Mouse (Mus musculus) right cerebral cortex, adult 18-20 months (tissue): ENCODE results near the gene Cdh3.
"Not testable (repeated sequence)": the region's sequence is repeated elsewhere in the genome, so short reads cannot be mapped to it uniquely, and the experiment has no call there.

Experiments used
- DNase-seq: peaks from one replicate; pipeline ENCODE4 v3.0.0; 2022; ENCODE audit warnings: mixed read lengths

Gene Cdh3

DNA sequence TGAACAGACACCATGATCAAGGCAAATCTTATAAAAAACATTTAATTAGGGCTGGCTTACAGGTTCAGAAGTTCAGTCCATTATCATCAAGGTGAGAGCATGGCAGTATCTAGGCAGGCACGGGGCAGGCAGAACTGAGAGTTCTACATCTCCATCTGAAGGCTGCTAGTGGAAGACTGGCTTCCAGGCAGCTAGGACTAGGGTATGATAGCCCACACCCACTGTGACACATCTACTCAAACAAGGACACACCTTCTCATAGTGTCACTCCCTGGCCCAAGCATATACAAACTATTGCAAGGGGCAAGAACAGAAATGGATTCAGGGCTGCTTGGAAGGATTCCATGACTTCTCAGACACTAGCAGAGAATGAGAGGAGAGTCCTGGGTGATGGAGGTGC lies 61.5 kb downstream of the Cdh3 start:
- not testable (repeated sequence) for DNase-seq

DNA sequence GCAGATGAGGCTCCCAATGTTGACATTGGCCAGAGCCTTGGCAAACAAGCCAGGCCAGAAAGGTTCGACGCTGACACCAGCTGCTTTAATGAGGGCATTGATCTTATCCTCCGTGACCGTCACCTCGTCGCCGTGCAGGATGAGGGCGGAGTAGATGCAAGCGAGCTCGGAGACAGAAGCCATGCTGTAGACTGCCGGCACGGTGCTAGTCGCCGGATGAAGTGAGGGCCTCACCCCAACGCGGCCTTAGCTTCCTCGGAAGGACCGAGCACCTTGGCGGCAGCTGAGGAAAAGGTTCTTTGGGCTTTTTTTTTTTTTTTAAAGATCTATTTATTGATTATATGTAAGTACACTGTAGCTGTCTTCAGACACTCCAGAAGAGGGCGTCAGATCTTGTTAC lies 62.5 kb downstream of the Cdh3 start, which contains the start of gene Gm10073:
Gene Gm10073 (minus strand): TSS at position 294 of the 400 bp plus-strand sequence.
- not testable (repeated sequence) for DNase-seq

DNA sequence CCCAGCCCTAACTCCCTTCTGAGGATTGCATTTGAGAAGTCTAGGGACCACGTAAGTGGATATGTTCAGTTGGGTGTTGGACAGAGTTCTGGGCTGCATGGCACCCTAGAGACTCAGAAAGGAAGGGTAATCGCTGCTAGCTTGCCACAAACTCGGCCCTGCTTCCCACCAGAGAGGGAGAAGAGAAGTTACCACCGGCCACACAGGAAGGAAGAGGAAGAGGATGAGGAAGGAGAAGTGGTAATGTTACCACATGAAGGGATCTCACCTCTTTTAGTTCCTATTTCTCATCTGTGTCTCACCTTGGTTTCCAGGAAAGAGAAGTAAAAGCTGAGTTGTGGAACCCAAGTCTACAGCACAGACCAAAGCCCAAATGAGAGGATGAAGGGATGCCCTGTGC lies 63.6 kb downstream of the Cdh3 start:
- DNase-seq: no peak

DNA sequence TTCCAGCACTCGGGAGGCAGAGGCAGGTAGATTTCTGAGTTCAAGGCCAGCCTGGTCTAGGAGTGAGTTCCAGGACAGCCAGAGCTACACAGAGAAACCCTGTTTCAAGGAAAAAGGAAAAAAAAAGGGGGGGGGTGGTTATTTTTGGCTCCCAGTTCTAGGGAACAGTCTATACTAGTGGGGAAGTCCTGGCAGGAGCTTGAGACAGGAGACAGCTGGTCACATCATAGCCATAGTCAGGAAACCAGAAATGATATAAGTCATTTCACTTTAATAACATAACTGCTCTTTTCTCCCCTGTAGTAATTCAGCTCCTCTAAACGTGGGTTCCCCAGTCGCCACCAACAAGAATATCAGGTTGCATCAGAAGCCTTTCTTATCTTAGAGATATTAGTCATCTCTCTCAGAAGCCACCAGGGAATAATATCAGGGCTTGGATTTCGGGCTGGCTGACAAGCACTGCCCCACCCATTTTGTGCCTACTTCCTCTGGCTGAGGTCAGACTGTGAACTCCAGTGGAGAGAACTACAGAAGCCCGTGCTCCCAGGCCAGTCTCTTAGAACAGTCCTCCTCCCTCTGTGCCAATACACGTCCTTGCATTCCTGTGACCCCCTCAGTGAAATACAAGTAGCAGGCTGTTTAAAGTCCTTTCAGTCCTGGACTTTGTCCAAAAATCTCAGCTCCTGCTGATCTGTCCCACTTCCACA lies 66.3 kb downstream of the Cdh3 start:
- DNase-seq: no peak

DNA sequence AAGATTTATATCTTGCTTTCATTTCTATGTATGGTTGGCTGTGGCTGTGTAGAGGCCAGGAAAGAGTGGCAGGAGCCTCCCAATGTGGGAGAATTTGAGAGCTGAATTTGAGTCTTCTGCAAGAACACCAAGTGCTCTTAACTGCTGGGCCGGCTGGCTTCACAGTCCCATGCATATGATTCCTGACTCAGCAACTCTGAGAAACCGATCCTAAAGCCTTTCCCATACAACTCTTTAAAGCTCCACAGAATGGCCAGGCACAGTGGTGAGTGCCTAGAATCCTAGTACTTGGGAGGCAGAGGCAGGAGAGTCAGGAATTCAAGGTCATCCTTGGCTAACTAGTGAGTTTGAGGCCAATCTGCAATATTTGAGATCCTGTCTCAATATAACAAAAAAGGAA lies 68.8 kb downstream of the Cdh3 start:
- DNase-seq: no peak

DNA sequence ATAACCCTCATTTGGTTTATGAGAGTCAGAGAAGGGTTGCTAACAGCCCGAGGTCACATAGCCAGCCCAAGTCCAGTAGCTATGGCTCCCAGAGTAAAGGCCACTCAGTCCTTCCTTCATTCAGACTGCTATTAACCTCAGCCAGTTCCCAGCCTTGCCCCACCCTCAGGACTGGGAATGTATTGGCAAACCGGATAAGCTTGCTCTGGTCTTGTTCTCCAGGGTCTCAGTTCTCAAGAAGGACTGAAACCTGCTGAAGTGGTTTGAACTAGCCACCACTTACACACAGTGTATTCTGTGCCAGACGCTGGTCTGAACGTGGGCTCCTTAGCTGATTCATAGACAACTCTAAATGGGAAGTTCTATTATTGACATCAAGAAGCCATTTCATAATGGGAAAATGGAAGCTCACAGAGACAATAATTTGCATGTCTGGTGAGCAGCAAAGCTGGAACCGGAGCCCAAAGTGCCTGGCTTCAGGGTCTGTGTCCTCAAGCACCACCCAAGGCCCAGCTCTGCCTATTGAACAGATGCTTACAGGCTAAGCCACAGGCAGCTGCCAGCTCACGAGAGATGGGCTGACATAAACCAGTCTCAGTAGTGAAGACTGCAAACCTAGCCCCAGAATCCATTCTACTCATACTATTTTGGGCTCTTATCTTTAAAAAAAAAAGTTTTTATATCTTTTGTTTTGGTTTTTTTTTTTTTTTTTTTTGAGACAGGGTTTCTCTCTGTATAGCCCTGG lies 70.8 kb downstream of the Cdh3 start:
- no peak for DNase-seq

DNA sequence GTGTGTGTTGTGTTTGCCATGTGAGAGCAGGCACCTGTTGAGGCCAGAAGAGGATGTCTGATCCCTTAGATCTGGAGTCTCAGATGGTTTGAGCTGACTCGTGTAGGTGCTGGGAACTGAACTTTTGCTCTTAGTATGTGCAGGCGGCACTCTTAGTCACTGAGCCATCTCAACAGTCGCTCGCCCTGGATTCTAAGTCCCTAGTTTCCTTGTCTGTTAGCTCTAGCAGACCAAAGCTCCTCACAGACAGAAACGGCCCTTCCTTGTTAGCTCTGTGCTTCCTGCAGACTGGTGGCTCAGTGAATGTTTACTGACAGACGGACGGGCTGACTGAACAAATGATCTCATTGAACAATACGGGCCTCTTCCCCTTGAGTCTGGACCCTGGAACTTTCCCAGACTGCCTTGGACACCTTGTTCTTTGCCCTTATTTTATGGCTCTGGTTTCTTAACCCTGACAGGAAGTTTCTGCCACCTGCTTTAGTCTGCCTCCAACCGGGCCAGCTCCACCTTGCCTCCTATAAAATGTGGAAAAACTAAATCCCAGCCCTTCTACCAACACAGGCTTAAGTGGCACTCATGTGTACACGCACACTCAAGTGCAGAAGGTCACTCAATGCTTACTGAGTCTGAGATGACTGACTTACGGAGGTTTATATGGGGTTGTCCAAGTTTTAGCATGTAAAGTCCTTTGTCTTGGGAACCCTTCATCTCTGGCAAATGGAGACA lies 74.4 kb downstream of the Cdh3 start:
- no peak for DNase-seq

DNA sequence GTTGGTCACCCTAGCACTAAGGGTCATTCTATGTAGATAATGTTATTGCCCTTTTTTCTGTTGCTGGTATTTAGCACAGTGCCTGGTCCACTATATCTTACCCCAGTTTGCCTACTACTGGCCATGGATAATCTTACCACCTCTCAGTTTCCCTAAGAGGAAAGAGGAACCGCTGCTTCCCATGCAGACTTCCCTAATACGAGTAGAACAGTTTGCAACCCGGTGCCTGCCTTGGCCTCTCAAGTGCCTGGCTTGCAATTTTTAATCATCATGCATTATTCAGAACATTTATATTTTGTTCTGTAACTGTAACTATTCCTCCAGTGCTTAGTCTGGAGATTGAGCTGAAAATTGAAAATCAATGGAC lies 75.0 kb downstream of the Cdh3 start:
- DNase-seq: no peak

DNA sequence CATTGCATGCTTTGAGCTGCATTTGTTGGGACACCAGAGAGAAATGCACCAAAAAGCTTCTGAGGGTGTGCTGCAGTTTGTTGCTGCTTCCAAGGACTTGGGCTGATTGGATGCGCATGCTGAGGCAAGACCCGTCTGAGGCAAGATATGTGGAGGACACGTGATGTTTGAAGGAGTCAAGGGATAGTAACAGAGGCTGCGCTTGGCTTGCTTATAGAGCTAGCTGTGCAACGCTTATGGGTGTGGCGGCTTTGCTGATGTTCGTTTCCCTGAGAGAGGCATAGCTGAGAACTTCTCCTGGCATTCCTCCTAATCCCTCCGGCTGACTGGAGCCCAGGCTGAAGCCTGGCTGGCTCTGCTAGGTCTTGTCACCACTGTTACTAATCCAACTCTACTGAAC lies 76.2 kb downstream of the Cdh3 start:
- DNase-seq: no peak

DNA sequence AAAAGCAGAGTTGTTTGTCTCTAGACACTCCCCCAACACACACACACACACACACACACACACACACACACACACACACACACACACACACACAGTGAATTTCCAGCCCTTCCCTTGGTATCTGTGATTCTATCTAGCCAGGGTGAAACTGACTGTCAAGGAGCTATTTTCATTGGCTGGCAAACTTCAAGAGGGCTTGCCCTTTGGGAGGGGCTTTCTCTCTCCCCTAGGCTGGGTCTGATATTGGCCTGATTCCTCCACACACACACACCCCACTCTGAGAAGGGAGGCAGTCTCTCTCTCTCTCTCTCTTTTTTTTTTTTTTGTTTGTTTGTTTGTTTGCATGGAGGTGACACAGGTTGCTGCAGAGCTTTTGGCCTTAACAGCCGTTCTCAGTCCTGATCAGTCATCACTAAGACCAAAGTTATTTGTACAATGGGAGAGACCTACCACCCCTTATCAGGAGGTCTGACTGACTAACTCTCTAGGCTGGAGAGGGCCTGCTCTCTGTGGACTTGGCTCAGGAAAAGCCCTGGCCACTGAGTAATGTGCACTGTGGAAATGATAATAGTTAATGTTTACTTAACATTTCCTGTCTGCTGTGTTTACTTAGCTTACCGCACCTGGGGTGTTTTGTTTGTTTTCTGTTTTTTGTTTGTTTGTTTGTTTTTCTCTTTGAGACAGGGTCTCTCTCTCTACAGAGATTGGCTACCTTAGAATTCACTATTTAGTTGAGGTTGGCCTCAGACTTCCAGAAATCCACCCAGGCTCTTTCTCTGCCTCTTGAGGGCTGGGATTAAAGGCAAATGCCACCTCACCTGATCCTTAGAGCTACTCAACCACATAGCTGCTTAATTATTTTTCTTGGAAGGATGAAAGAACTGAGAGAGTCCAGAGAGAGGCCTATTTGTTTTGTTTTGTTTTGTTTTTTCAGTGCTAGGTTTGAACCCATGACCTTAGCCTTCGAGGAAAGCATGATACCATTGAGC lies 78.0 kb downstream of the Cdh3 start:
- DNase-seq: no peak

DNA sequence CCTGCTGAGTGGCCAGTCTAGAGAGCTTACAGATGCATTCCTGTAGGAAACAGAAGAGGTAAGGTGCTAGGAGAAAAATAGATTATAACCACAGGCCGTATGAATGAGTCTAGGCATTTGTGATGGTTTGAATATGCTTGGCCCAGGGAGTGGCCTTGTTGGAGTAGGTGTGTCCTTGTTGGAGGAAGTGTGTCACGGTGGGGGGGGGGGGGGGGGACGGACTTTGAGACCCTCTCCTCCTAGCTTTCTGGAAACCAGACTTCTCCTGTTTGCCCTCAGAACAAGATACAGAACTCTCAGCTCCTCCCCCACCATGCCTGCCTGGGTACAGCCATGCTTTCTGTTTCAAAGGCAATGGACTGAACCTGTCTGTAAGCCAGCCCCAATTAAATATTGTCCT lies 81.8 kb downstream of the Cdh3 start:
- no peak for DNase-seq

DNA sequence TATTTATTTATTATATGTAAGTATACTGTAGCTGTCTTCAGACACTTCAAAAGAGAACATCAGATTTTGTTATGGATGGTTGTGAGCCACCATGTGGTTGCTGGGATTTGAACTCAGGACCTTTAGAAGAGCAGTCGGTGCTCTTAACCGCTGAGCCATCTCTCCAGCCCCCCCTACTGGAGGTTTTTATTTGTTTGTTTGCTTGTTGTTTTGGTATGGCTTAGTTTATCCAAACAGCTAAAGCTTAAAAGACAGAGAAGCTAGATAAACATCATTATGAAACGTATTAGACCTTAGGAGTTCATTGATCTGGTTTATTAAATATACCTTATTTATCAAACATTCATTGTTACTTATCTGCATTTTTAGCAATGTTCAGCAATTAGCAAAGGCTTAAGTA lies 84.9 kb downstream of the Cdh3 start:
- not testable (repeated sequence) for DNase-seq

DNA sequence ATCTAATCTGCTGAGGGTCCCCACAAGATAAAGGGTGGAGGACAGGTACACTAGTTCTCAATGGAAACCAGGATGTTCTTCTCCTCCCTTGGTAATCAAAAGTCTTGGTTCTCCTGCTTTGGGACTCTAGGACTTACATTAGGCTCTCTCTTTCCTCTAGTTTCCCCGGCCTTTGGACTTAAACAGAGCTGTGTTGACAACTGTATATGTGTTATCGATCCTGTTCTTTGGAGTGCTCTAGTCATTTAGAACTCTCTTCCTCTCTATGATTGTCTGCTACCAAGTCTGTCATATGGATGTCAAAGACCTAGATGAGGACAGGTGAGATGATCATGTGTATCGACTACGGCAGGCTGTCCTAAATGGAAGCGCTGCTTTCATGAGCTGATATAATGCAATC lies 86.4 kb downstream of the Cdh3 start:
- no peak for DNase-seq

DNA sequence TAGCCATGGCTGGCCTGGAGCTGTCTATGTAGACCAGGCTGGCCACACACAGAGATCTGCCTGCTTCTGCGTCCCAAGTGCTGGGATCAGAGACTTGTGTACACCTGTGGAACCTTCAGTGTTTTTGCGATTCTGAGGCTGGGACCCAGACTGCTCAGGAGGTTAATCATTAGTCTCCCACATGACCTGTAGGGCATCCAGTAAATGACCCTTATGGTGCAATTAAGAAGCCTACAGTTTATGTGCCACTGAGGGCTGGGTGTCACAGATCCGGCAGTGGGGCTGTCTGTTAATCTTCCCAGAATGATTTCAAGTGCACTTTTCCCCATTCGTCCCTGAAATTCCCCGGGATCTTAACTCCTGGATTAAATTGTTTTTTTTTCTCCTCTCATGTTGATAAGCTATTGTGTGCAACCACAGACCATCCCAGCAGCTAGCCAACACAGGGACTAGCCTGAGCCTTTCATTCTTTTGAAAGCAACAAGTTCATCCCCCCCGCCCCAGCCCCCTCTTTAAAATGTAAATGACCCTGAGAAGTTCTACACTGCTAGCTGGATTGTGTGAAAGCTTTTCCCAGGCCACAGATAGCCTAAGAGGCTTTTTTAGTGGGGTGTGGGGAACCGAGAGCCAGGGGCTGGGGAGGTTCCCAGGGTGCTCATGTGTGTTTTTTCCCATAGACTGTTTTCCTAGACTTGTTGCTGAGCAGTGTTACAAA lies 88.7 kb downstream of the Cdh3 start:
- no peak for DNase-seq

DNA sequence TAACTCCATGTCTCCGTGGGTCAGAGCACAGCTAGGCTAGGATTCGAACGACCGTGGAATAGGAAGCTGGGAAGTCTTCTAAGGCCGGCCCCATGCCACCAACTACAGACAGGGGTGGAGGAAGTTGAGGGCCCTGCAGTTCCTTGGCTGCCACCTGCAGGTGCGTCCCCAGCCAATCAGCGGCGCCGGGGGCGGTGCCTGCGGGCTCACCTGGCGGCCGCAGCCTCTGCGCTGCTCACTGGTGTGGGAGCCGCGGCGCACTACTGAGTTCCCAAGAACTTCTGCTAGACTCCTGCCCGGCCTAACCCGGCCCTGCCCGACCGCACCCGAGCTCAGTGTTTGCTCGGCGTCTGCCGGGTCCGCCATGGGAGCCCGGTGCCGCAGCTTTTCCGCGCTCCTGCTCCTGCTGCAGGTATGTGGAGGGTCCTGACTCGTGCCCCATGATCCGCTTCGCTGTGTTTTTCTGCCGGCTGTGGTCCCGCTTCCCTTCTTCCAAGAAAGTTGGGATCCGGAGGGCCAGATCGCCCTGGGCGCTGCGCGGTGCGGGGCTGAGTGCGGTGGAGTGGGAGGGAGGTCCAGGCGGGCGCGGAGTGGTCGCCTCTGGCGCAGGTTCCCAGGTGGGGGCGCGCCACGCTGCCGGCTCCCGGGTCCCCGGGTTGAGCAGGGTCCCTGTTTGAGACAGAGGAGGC lies 92.6 kb downstream of the Cdh3 start, which contains the start of gene Cdh1:
Gene Cdh1 (plus strand): TSS at position 221 of the 689 bp plus-strand sequence.
- DNase-seq: peak; percentile 8

DNA sequence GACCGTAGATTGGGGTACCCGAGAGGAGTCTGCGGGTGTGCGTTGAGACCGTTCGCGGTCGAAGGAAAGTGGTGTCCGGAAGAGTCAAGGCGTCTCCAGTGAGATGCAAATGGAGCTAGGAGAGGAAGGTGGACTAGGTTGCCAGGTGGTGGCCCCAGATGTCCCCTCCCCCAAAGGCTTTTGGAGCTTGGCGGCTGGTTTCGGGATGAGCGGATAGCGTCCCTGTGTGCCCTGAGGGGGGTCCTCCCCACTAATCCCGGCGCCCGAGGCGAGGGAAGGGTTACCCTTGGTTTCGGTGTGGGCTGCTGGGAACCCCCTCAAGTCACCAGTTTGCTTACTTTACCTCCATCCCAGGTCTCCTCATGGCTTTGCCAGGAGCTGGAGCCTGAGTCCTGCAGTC lies 93.2 kb downstream of the Cdh3 start:
- DNase-seq: no peak

DNA sequence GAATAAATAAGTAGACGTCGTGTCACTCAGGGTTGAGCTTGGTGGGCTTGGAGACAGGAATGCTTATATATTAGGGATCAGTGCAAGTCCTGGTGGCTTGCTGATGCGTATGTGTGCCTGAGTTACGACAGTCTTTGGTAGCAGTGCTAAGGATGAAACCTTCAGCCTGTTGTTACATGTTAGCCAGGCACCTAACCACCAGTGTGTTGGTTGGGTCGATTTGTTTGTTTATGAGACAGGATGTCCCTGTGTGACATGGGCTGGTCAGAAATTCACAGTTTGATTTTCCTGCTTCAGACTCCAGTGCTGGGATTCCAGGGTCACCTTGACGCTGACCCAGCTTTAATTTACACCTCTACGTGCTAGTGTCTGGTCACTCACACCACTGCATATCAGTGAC lies 95.0 kb downstream of the Cdh3 start:
- no peak for DNase-seq

DNA sequence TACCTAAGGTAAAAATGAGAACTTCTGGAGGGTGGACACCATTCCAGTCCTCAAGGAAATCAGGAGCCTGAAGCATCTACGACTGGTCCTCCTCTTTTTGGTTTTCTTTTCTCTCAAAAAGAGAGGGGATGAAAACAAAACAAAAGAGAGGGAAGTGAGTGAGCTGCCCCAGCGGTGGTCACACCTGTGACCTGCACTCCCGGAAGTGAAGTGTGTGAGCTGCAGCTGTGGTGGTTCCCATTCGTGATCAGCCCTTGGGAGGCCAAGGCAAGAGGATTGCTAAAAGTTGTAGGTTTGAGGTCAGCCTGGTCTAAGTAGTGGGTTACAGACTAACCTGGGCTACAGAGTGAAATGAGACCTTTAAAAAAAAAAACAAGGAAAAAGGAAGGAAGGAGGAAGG lies 95.4 kb downstream of the Cdh3 start:
- DNase-seq: no peak

DNA sequence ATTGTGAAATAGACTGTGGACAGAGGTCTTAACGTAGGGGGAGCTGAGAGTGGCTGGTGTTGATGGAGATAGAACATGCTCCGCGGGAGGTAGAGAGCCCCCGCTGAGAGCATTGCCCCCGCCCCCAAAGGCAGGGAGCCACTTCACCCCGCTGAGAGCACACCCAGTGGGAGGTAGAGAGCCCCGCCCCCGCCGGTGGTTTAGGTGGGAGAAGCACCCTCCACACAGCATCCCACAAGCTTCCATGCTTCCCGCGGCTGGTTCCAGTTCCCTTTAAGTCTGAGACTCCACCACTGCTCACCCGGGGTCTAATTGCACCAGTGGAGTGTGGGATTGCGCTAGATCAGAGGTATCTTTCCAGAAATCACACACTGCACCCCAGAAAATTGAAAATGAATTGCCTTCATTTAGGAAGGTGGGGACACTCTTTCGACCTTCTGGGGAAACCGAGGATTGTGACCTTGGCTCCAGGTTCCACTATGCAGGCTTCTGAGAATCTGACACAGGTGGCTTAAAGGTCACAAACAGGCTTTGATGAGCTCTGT lies 96.0 kb downstream of the Cdh3 start:
- no peak for DNase-seq
